Mouse (Mus musculus) brain, embryonic 14.5 days (tissue): ENCODE measurements around the gene Nfkb2.

Experiments
- CTCF ChIP-seq: fragments of 200-500 bp; IDR thresholded peaks from 2 replicates; pipeline ENCODE4 v1.5.1; 2012; ENCODE audit warnings: inconsistent platforms, mild to moderate bottlenecking, moderate library complexity, borderline replicate concordance; ENCODE audit not compliant: insufficient read depth, insufficient read length; ENCODE audit errors: extremely low read depth
- POLR2A ChIP-seq: fragments of 200-500 bp; IDR thresholded peaks from 2 replicates; pipeline ENCODE4 v1.6.1; 2012; ENCODE audit warnings: mild to moderate bottlenecking, inconsistent platforms, borderline replicate concordance; ENCODE audit not compliant: poor library complexity, insufficient read depth, insufficient read length, severe bottlenecking; ENCODE audit errors: extremely low read depth

- TF ChIP-seq CTCF (no peak), POLR2A (no peak)
These were observed 19.6 kb downstream of the Nfkb2 start for GRCm38 (mm10) chr19:46323716-46324115.
